In genomic region chr3:95899800-95900524, GRCm38 (mm10) we compare ENCODE assay signal across 30 mouse cellular contexts. TPM values are rescaled to one million over a fixed set of nuclear protein-coding genes. Genes with fewer than 3 reads are reported as not detected.
DNase-seq lines count a peak whose midpoint lies in the region; ATAC-seq and TF ChIP-seq lines count a peak whose summit lies in the region.
"Had no signal": no experiment of that assay in that cellular context is flagged by ENCODE, and none has a peak within 500 bp of the region (broad histone marks: within the 10 kb centered on the region; RNA-seq: fewer than 3 reads in every experiment).

No protein-coding gene starts in this region.

- no peak for TF ChIP-seq CTCF in forebrain, postnatal 0 days (IDR thresholded peaks at IDR 0.05; ENCODE audit: low read depth)

- H3K9me3 ChIP-seq in forebrain, embryonic 10.5 days = no peaks in the 10 kb centered on the region
- no peaks in the 10 kb centered on the region for H3K9me3 ChIP-seq in forebrain, postnatal 0 days (ENCODE audit: low read length)
- H3K9me3 ChIP-seq in kidney, embryonic 14.5 days (ENCODE audit: control insufficient read depth, low read length) = no peaks in the 10 kb centered on the region
- H3K9me3 ChIP-seq in liver, embryonic 13.5 days (replicated peaks) = no peaks in the 10 kb centered on the region
- no peaks in the 10 kb centered on the region for H3K9me3 ChIP-seq in liver, embryonic 12.5 days (replicated peaks)
- no peaks in the 10 kb centered on the region for H3K9me3 ChIP-seq in limb, embryonic 13.5 days
- H3K9me3 ChIP-seq: forebrain, embryonic 15.5 days; G1E; heart, embryonic 10.5 days; hindbrain, embryonic 10.5 days; hindbrain, embryonic 15.5 days; megakaryocyte, embryonic 14.5 days; midbrain, embryonic 15.5 days; neural tube, embryonic 12.5 days had no signal

- H3K36me3 ChIP-seq in forebrain, embryonic 10.5 days (replicated peaks) = peaks cover 55% of the 10 kb centered on the region
- H3K36me3 ChIP-seq in forebrain, postnatal 0 days (ENCODE audit: insufficient read depth) = 0 out of 2 replicates have a peak, but pooled peaks cover 3% of the 10 kb centered on the region
- H3K36me3 ChIP-seq in kidney, embryonic 14.5 days (ENCODE audit: control insufficient read depth, insufficient read depth, low read length) = peaks cover 7% of the 10 kb centered on the region; the same call in 1 of the 2 replicates
- 0 out of 2 replicates have a peak, but pooled peaks cover 8% of the 10 kb centered on the region for H3K36me3 ChIP-seq in liver, embryonic 13.5 days
- peaks cover 14% of the 10 kb centered on the region; the same call in 1 of the 2 replicates for H3K36me3 ChIP-seq in liver, embryonic 12.5 days
- H3K36me3 ChIP-seq in limb, embryonic 13.5 days = peaks cover 16% of the 10 kb centered on the region; the same call in 1 of the 2 replicates
- H3K36me3 ChIP-seq: midbrain, embryonic 15.5 days had no signal

- H3K4me2 ChIP-seq in forebrain, postnatal 0 days (ENCODE audit: low read depth) = no peak overlapping the region
- no peak overlapping the region for H3K4me2 ChIP-seq in kidney, embryonic 14.5 days (replicated peaks; ENCODE audit: low read depth, low read length)
- no peak overlapping the region for H3K4me2 ChIP-seq in liver, embryonic 13.5 days
- no peak overlapping the region for H3K4me2 ChIP-seq in liver, embryonic 12.5 days
- H3K4me2 ChIP-seq in limb, embryonic 13.5 days (replicated peaks) = no peak overlapping the region
- H3K4me2 ChIP-seq: forebrain, embryonic 15.5 days; hindbrain, embryonic 15.5 days; midbrain, embryonic 15.5 days; neural tube, embryonic 12.5 days had no signal

- H3K4me3 ChIP-seq in forebrain, embryonic 10.5 days = no peak overlapping the region; the same call in 1 of the 2 replicates
- no peak overlapping the region for H3K4me3 ChIP-seq in forebrain, postnatal 0 days (ENCODE audit: low read depth, low read length)
- H3K4me3 ChIP-seq in kidney, embryonic 14.5 days (ENCODE audit: low read length) = no peak overlapping the region
- no peak overlapping the region for H3K4me3 ChIP-seq in liver, embryonic 13.5 days (replicated peaks)
- H3K4me3 ChIP-seq in liver, embryonic 12.5 days = no peak overlapping the region
- no peak overlapping the region for H3K4me3 ChIP-seq in limb, embryonic 13.5 days
- H3K4me3 ChIP-seq: forebrain, embryonic 15.5 days; heart, embryonic 10.5 days; hindbrain, embryonic 10.5 days; hindbrain, embryonic 15.5 days; left cerebral cortex, adult 2 months; megakaryocyte, embryonic 14.5 days; midbrain, embryonic 15.5 days; neural tube, embryonic 12.5 days had no signal

- 81% methylated on average over 13 of the region's 13 CpGs for WGBS in forebrain, embryonic 10.5 days
- 76% methylated on average over 13 of the region's 13 CpGs for WGBS in forebrain, postnatal 0 days
- 77% methylated on average over 13 of the region's 13 CpGs for WGBS in kidney, embryonic 14.5 days
- WGBS in liver, embryonic 13.5 days (ENCODE audit: insufficient replicate concordance) = 67% methylated on average over 13 of the region's 13 CpGs
- WGBS in liver, embryonic 12.5 days (ENCODE audit: insufficient replicate concordance) = 64% methylated on average over 13 of the region's 13 CpGs
- 71% methylated on average over 13 of the region's 13 CpGs for WGBS in limb, embryonic 13.5 days

- ATAC-seq in forebrain, postnatal 0 days = no peak
- ATAC-seq in kidney, embryonic 14.5 days (ENCODE audit: low FRiP score, low TSS enrichment) = no peak
- no peak for ATAC-seq in liver, embryonic 13.5 days (ENCODE audit: low read depth)
- no peak for ATAC-seq in liver, embryonic 12.5 days
- no peak for ATAC-seq in limb, embryonic 13.5 days (ENCODE audit: low FRiP score, low read depth)
- ATAC-seq: forebrain, embryonic 15.5 days; inflammation-experienced regulatory T-cells, adult 6 months; lung, postnatal 0 days; midbrain, embryonic 15.5 days; Patski had no signal

- H3K4me1 ChIP-seq in forebrain, embryonic 10.5 days = peaks cover 52% of the 10 kb centered on the region
- peaks cover 7% of the 10 kb centered on the region; the same call in 1 of the 2 replicates for H3K4me1 ChIP-seq in forebrain, postnatal 0 days (ENCODE audit: insufficient read depth)
- H3K4me1 ChIP-seq in kidney, embryonic 14.5 days (ENCODE audit: control insufficient read depth, insufficient read depth, low read length) = peaks cover 30% of the 10 kb centered on the region
- peaks cover 30% of the 10 kb centered on the region for H3K4me1 ChIP-seq in liver, embryonic 13.5 days (replicated peaks)
- peaks cover 24% of the 10 kb centered on the region for H3K4me1 ChIP-seq in liver, embryonic 12.5 days
- peaks cover 40% of the 10 kb centered on the region for H3K4me1 ChIP-seq in limb, embryonic 13.5 days

- DNase-seq in forebrain, embryonic 10.5 days (ENCODE audit: extremely low spot score, low spot score) = no peak
- no peak for DNase-seq in forebrain, postnatal 0 days
- DNase-seq in kidney, postnatal 25 days = no peak
- no peak for DNase-seq in liver, embryonic 13.5 days
- DNase-seq: adrenal gland, postnatal 10 days; cerebellum, adult 8-10 months; cerebellum, postnatal 25 days; kidney, adult 11 months; lung, adult 18-20 months; lung, postnatal 4 days; right cerebral cortex, adult 18-20 months; spleen, adult 18-20 months; thymus, adult 2 months; thymus, postnatal 36 days had no signal

- H3K27me3 ChIP-seq in forebrain, embryonic 10.5 days (ENCODE audit: poor library complexity, severe bottlenecking) = no peaks in the 10 kb centered on the region
- 0 out of 2 replicates have a peak, but pooled peaks cover 4% of the 10 kb centered on the region for H3K27me3 ChIP-seq in forebrain, postnatal 0 days (ENCODE audit: insufficient read depth, low read length)
- no peaks in the 10 kb centered on the region for H3K27me3 ChIP-seq in kidney, embryonic 14.5 days (ENCODE audit: control insufficient read depth, insufficient read depth, low read length)
- H3K27me3 ChIP-seq in liver, embryonic 13.5 days = peaks cover 45% of the 10 kb centered on the region
- peaks cover 50% of the 10 kb centered on the region for H3K27me3 ChIP-seq in liver, embryonic 12.5 days (replicated peaks)
- H3K27me3 ChIP-seq in limb, embryonic 13.5 days = no peaks in the 10 kb centered on the region
- H3K27me3 ChIP-seq: forebrain, embryonic 15.5 days; neural tube, embryonic 12.5 days; Patski had no signal

- no peak overlapping the region for H3K9ac ChIP-seq in forebrain, postnatal 0 days
- H3K9ac ChIP-seq in kidney, embryonic 14.5 days (ENCODE audit: low read depth, low read length) = 0 out of 2 replicates have a peak overlapping the region, but pooled peaks have one; percentile 18
- H3K9ac ChIP-seq in liver, embryonic 13.5 days = peak overlapping the region; percentile 19; the same call in 1 of the 2 replicates
- H3K9ac ChIP-seq in liver, embryonic 12.5 days = no peak overlapping the region
- 0 out of 2 replicates have a peak overlapping the region, but pooled peaks have one; percentile 8 for H3K9ac ChIP-seq in limb, embryonic 13.5 days
- H3K9ac ChIP-seq: forebrain, embryonic 15.5 days; hindbrain, embryonic 15.5 days; midbrain, embryonic 15.5 days; neural tube, embryonic 12.5 days had no signal

- 0 out of 2 replicates have a peak overlapping the region, but pooled peaks have one; percentile 20 for H3K27ac ChIP-seq in forebrain, embryonic 10.5 days
- no peak overlapping the region for H3K27ac ChIP-seq in forebrain, postnatal 0 days (ENCODE audit: low read depth, low read length)
- no peak overlapping the region for H3K27ac ChIP-seq in kidney, embryonic 14.5 days (ENCODE audit: low read depth, low read length)
- H3K27ac ChIP-seq in liver, embryonic 13.5 days = 0 out of 2 replicates have a peak overlapping the region, but pooled peaks have one; percentile 4
- no peak overlapping the region for H3K27ac ChIP-seq in liver, embryonic 12.5 days
- peak overlapping the region; percentile 10; the same call in 1 of the 2 replicates for H3K27ac ChIP-seq in limb, embryonic 13.5 days
- H3K27ac ChIP-seq: forebrain, embryonic 15.5 days; heart, embryonic 10.5 days; hindbrain, embryonic 10.5 days; hindbrain, embryonic 15.5 days; kidney, postnatal 0 days; left cerebral cortex, adult 2 months; midbrain, embryonic 15.5 days; neural tube, embryonic 12.5 days had no signal

RNA-seq across cellular contexts. Expression of gene Car14, which starts 4.5 kb away (rescaled TPM):
- polyA plus RNA-seq in forebrain, embryonic 10.5 days (2016; fragmentation: Nextera tagmentation; extraction: Ambion mirVana) = 98.8 and 119 TPM in 2 replicates
- total RNA-seq in forebrain, postnatal 0 days (2014; rRNA removed) = 5.0 and 9.4 TPM in 2 replicates
- polyA plus RNA-seq in forebrain, postnatal 0 days (2015; fragmentation: Nextera tagmentation; extraction: Ambion mirVana) = 11.2 and 12.8 TPM in 2 replicates
- polyA plus RNA-seq in kidney, embryonic 14.5 days (2014; fragmentation: Nextera tagmentation; extraction: Ambion mirVana) = 21.0 and 25.9 TPM in 2 replicates
- polyA plus RNA-seq in liver, embryonic 13.5 days (2015; fragmentation: Nextera tagmentation; extraction: Ambion mirVana) = 10.3 and 10.8 TPM in 2 replicates
- polyA plus RNA-seq in liver, embryonic 12.5 days (2016; fragmentation: Nextera tagmentation; extraction: Ambion mirVana) = 10.3 and 10.6 TPM in 2 replicates
- 36.8 and 37.0 TPM in 2 replicates for polyA plus RNA-seq in limb, embryonic 13.5 days (2015; fragmentation: Nextera tagmentation; extraction: Ambion mirVana)
- polyA plus RNA-seq: G1E; inflammation-experienced regulatory T-cells, adult 6 months had no signal

RNA-seq across cellular contexts. Expression of gene Aph1a, which starts 6.2 kb away (rescaled TPM):
- polyA plus RNA-seq in forebrain, embryonic 10.5 days (2016; fragmentation: Nextera tagmentation; extraction: Ambion mirVana) = 28.7 and 29.2 TPM in 2 replicates
- 59.3 and 77.2 TPM in 2 replicates for total RNA-seq in forebrain, postnatal 0 days (2014; rRNA removed)
- polyA plus RNA-seq in forebrain, postnatal 0 days (2015; fragmentation: Nextera tagmentation; extraction: Ambion mirVana) = 44.3 and 46.0 TPM in 2 replicates
- 40.4 and 83.2 TPM in 2 replicates for polyA plus RNA-seq in kidney, embryonic 14.5 days (2014; fragmentation: Nextera tagmentation; extraction: Ambion mirVana)
- polyA plus RNA-seq in liver, embryonic 13.5 days (2015; fragmentation: Nextera tagmentation; extraction: Ambion mirVana) = 17.1 and 18.5 TPM in 2 replicates
- polyA plus RNA-seq in liver, embryonic 12.5 days (2016; fragmentation: Nextera tagmentation; extraction: Ambion mirVana) = 16.5 and 19.0 TPM in 2 replicates
- polyA plus RNA-seq in limb, embryonic 13.5 days (2015; fragmentation: Nextera tagmentation; extraction: Ambion mirVana) = 30.2 and 30.9 TPM in 2 replicates

RNA-seq across cellular contexts. Expression of gene BC028528, which starts 8.2 kb away (rescaled TPM):
- polyA plus RNA-seq in forebrain, embryonic 10.5 days (2016; fragmentation: Nextera tagmentation; extraction: Ambion mirVana) = 7.2 and 7.6 TPM in 2 replicates
- 5.7 and 9.9 TPM in 2 replicates for total RNA-seq in forebrain, postnatal 0 days (2014; rRNA removed)
- 14.9 and 18.4 TPM in 2 replicates for polyA plus RNA-seq in forebrain, postnatal 0 days (2015; fragmentation: Nextera tagmentation; extraction: Ambion mirVana)
- polyA plus RNA-seq in kidney, embryonic 14.5 days (2014; fragmentation: Nextera tagmentation; extraction: Ambion mirVana) = 33.6 and 35.6 TPM in 2 replicates
- 6.6 and 8.6 TPM in 2 replicates for polyA plus RNA-seq in liver, embryonic 13.5 days (2015; fragmentation: Nextera tagmentation; extraction: Ambion mirVana)
- 6.7 and 8.2 TPM in 2 replicates for polyA plus RNA-seq in liver, embryonic 12.5 days (2016; fragmentation: Nextera tagmentation; extraction: Ambion mirVana)
- polyA plus RNA-seq in limb, embryonic 13.5 days (2015; fragmentation: Nextera tagmentation; extraction: Ambion mirVana) = 14.5 and 16.1 TPM in 2 replicates
- polyA plus RNA-seq: G1E had no signal

RNA-seq across cellular contexts. Expression of gene Ciart, which starts 17.9 kb away (rescaled TPM):
- 9.1 and 11.8 TPM in 2 replicates for polyA plus RNA-seq in forebrain, embryonic 10.5 days (2016; fragmentation: Nextera tagmentation; extraction: Ambion mirVana)
- 3.4 and 5.9 TPM in 2 replicates for total RNA-seq in forebrain, postnatal 0 days (2014; rRNA removed)
- 8.2 and 11.2 TPM in 2 replicates for polyA plus RNA-seq in forebrain, postnatal 0 days (2015; fragmentation: Nextera tagmentation; extraction: Ambion mirVana)
- 4.0 and 5.3 TPM in 2 replicates for polyA plus RNA-seq in kidney, embryonic 14.5 days (2014; fragmentation: Nextera tagmentation; extraction: Ambion mirVana)
- polyA plus RNA-seq in liver, embryonic 13.5 days (2015; fragmentation: Nextera tagmentation; extraction: Ambion mirVana) = 0.88 and 1.4 TPM in 2 replicates
- 2.4 and 2.8 TPM in 2 replicates for polyA plus RNA-seq in liver, embryonic 12.5 days (2016; fragmentation: Nextera tagmentation; extraction: Ambion mirVana)
- 9.7 and 10.2 TPM in 2 replicates for polyA plus RNA-seq in limb, embryonic 13.5 days (2015; fragmentation: Nextera tagmentation; extraction: Ambion mirVana)

RNA-seq across cellular contexts. Expression of gene Mrps21, which starts 28.6 kb away (rescaled TPM):
- 353 TPM in 2 replicates for polyA plus RNA-seq in forebrain, embryonic 10.5 days (2016; fragmentation: Nextera tagmentation; extraction: Ambion mirVana)
- total RNA-seq in forebrain, postnatal 0 days (2014; rRNA removed) = 113 and 193 TPM in 2 replicates
- polyA plus RNA-seq in forebrain, postnatal 0 days (2015; fragmentation: Nextera tagmentation; extraction: Ambion mirVana) = 251 and 296 TPM in 2 replicates
- 377 and 496 TPM in 2 replicates for polyA plus RNA-seq in kidney, embryonic 14.5 days (2014; fragmentation: Nextera tagmentation; extraction: Ambion mirVana)
- polyA plus RNA-seq in liver, embryonic 13.5 days (2015; fragmentation: Nextera tagmentation; extraction: Ambion mirVana) = 256 and 257 TPM in 2 replicates
- polyA plus RNA-seq in liver, embryonic 12.5 days (2016; fragmentation: Nextera tagmentation; extraction: Ambion mirVana) = 280 and 285 TPM in 2 replicates
- polyA plus RNA-seq in limb, embryonic 13.5 days (2015; fragmentation: Nextera tagmentation; extraction: Ambion mirVana) = 311 and 318 TPM in 2 replicates

Comparison
In these comparisons a context has a peak if more than half of its experiments do, and no peak if none do; other contexts are left out.
1. H3K27ac ChIP-seq: peak in forebrain, embryonic 10.5 days (single experiment), liver, embryonic 13.5 days (single experiment) and limb, embryonic 13.5 days (single experiment); none in forebrain, postnatal 0 days (single experiment), kidney, embryonic 14.5 days (single experiment) and liver, embryonic 12.5 days (single experiment).
2. H3K9ac ChIP-seq: peak in kidney, embryonic 14.5 days (single experiment), liver, embryonic 13.5 days (single experiment) and limb, embryonic 13.5 days (single experiment); none in forebrain, postnatal 0 days (single experiment) and liver, embryonic 12.5 days (single experiment).